Mouse (Mus musculus) E14TG2a.4 (cell line): ENCODE data around the gene Slc18b1.

Source experiments
- H3K27me3 ChIP-seq: 2 replicates; pipeline ENCODE4 v1.6.1; 2014; ENCODE audit warnings: low read length, control low read depth; ENCODE audit not compliant: insufficient read depth
- H3K36me3 ChIP-seq: 2 replicates; pipeline ENCODE4 v1.6.1; 2014; ENCODE audit warnings: low read length, control low read depth; ENCODE audit not compliant: insufficient read depth
- H3K4me1 ChIP-seq: replicated peaks from 2 replicates; pipeline ENCODE4 v1.6.1; 2014; ENCODE audit warnings: low read depth, low read length, control low read depth
- H3K4me3 ChIP-seq: replicated peaks from 2 replicates; pipeline ENCODE4 v1.5.1; 2014; ENCODE audit warnings: mild to moderate bottlenecking, low read length
- H3K9me3 ChIP-seq: 2 replicates; pipeline ENCODE4 v1.6.1; 2014; ENCODE audit warnings: low read length, control low read depth
- CTCF ChIP-seq: conservative IDR thresholded peaks from 2 replicates; pipeline ENCODE4 v1.5.1; 2014; ENCODE audit warnings: low read length
- NANOG ChIP-seq: IDR thresholded peaks from 2 replicates; pipeline ENCODE4 v1.6.1; 2014; ENCODE audit warnings: borderline replicate concordance, low read length, mixed read lengths
- POU5F1 ChIP-seq: IDR thresholded peaks from 2 replicates; pipeline ENCODE4 v1.6.1; 2014; ENCODE audit warnings: low read length, borderline replicate concordance

The Slc18b1 gene

GRCm38 (mm10) chr10:23796551-23797503 lies at the start of gene Slc18b1:
Gene Slc18b1 (plus strand): TSS chr10:23796986.
- Histone ChIP-seq H3K27me3 (0 out of 2 replicates have a peak, but pooled peaks cover 3% of the 10 kb centered on the region), H3K36me3 (peaks cover 4% of the 10 kb centered on the region; the same call in 1 of the 2 replicates), H3K4me1 (peaks cover 54% of the 10 kb centered on the region), H3K4me3 (peak within 1 kb of the TSS; percentile 80), H3K9me3 (no peaks in the 10 kb centered on the region)
- TF ChIP-seq NANOG (no peak), POU5F1 (no peak), CTCF (no peak)

DNA sequence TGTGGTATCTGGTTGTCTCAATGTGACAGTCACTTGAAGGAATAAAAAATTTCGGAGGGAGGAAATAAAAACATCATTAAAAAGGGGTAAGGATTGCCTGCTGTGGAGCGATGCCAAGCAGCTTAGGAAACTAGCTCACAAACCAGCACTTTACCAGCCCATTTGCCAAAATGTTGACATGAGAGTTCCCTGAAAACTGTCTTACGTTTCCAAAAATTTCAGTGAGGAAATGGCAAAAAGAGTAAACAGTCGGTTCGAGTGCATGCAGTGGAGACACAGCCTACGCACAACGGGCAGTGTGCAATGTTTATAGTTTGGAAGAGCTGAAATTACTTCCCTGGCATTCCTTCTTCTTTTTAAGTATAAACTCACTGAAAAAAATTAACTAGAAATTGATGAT lies 42.6 kb upstream of the Slc18b1 start:
- Histone ChIP-seq H3K9me3 (no peaks in the 10 kb centered on the region), H3K36me3 (no peaks in the 10 kb centered on the region)
- TF ChIP-seq POU5F1: no peak
- no peak for TF ChIP-seq CTCF
- no peak for TF ChIP-seq NANOG

GRCm38 (mm10) chr10:23777288-23777945 lies 19.4 kb upstream of the Slc18b1 start:
- no peak overlapping the region for H3K4me3 ChIP-seq
- TF ChIP-seq NANOG (no peak), POU5F1 (no peak), CTCF (peak; percentile 36)
- no peaks in the 10 kb centered on the region for H3K9me3 ChIP-seq
- 0 out of 2 replicates have a peak, but pooled peaks cover 5% of the 10 kb centered on the region for H3K36me3 ChIP-seq
- H3K27me3 ChIP-seq: no peaks in the 10 kb centered on the region
- H3K4me1 ChIP-seq: peaks cover 30% of the 10 kb centered on the region

More for the DNA sequence above, 42.6 kb upstream of the Slc18b1 start:
- no peaks in the 10 kb centered on the region for H3K27me3 ChIP-seq
- no peak overlapping the region for H3K4me3 ChIP-seq
- 0 out of 2 replicates have a peak, but pooled peaks cover 5% of the 10 kb centered on the region for H3K4me1 ChIP-seq

DNA sequence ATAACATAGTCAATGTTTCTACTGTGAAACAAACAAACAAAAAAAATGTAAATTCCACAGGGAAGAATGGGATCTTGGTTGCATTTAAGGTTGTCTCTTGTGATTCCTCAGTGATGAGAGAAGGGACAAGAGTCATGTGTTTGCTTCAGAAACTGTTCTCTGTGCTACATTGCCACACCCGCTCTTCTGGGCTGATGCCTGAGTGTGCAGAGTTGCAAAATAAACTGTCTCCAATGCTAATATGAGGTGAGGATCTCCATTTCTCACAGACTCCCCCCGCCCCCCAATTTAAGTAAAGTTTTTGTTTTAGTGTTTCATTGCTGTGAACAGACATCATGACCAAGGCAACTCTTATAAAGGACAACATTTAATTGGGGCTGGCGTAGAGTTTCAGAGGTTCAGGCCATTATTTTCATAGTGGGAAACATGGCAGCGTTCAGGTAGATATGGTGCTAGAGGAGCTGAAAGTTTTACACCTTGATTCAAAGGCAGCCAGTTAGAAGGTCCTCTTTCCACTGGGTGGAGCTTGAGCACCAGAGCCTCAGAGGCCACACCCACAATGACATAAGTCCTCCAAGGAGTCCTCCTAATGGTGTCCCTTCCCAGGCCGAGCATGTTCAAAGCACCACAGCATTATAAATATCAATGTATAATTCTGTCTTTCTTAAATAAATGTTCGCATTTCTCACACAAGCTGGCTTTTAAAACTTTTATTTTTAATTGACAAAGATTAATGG lies 16.1 kb upstream of the Slc18b1 start:
- Histone ChIP-seq H3K36me3 (peaks cover 36% of the 10 kb centered on the region), H3K4me3 (no peak overlapping the region), H3K27me3 (no peaks in the 10 kb centered on the region), H3K9me3 (no peaks in the 10 kb centered on the region), H3K4me1 (peaks cover 38% of the 10 kb centered on the region)
- no peak for TF ChIP-seq CTCF
- no peak for TF ChIP-seq POU5F1
- TF ChIP-seq NANOG: no peak

DNA sequence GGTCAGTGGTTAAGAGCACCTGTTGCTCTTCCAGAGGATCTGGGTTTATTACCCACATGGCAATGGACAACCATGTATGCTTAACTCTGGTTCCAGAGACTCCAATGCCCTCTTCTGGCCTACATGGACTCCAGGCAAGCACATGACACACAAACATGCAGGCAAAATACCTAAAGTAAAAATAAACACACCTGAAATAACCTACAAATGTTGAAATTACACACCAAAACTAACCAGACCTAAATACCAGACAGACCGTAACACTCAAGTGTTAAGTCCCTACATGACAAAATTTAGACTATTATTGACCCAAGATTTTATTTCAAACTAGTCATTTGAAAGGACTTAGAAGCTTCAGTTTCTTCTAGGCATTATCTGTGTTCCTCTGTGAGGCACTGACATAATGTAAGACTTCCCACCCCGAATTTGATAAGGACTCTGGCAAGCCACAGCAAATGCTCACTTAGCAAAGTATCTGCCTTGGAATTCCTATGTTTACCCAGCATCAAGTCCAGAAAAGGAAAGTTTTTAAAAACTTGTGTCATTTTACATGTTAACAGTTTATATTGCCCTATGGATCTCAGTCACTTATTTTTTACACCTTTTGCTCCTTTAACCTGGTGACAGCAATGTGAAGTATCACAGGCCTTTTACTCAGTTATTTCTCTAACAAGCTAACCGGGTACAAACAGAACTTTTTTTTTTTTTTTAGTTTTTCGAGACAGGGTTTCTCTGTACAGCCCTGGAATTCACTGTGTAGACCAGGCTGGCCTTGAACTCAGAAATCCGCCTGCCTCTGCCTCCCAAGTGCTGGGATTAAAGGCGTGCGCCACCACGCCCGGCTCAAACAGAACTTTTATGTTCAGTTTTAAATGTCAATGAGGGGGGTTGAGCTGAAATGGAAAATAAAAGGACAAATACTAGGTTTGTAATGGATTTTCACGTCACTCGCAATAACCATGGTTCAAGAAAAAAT lies 14.7 kb upstream of the Slc18b1 start:
- Histone ChIP-seq H3K27me3 (no peaks in the 10 kb centered on the region), H3K4me3 (no peak overlapping the region), H3K4me1 (peaks cover 38% of the 10 kb centered on the region), H3K9me3 (no peaks in the 10 kb centered on the region), H3K36me3 (peaks cover 47% of the 10 kb centered on the region)
- TF ChIP-seq CTCF (no peak), POU5F1 (no peak), NANOG (no peak)

GRCm38 (mm10) chr10:23782855-23783492 lies 13.8 kb upstream of the Slc18b1 start:
- TF ChIP-seq CTCF (no peak), NANOG (no peak), POU5F1 (no peak)

GRCm38 (mm10) chr10:23783493-23783884 lies 13.3 kb upstream of the Slc18b1 start:
- Histone ChIP-seq H3K9me3 (no peaks in the 10 kb centered on the region), H3K4me1 (peaks cover 42% of the 10 kb centered on the region), H3K36me3 (peaks cover 47% of the 10 kb centered on the region), H3K27me3 (no peaks in the 10 kb centered on the region), H3K4me3 (no peak overlapping the region)
- TF ChIP-seq NANOG (no peak), POU5F1 (no peak), CTCF (no peak)

More at GRCm38 (mm10) chr10:23782855-23783492, 13.8 kb upstream of the Slc18b1 start:
- H3K36me3 ChIP-seq: peaks cover 47% of the 10 kb centered on the region
- H3K27me3 ChIP-seq: no peaks in the 10 kb centered on the region
- no peak overlapping the region; the same call in 1 of the 2 replicates for H3K4me3 ChIP-seq
- H3K9me3 ChIP-seq: no peaks in the 10 kb centered on the region
- H3K4me1 ChIP-seq: peaks cover 38% of the 10 kb centered on the region
